Mouse (Mus musculus) neural tube, embryonic 15.5 days (tissue): Measurements from ENCODE around the gene Btbd2. TPM values are rescaled to one million over a fixed set of nuclear protein-coding genes. Genes with fewer than 3 reads are reported as not detected.

Experiments used
- ATAC-seq: fragments of 200-750 bp; cut with Nextera tagmentation; 2 replicates; pipeline ENCODE4 v1.8.0; 2017; ENCODE audit warnings: mild to moderate bottlenecking, moderate TSS enrichment, moderate library complexity; ENCODE audit not compliant: low FRiP score
- H3K27ac ChIP-seq: fragments of 300-500 bp; sonication (generic); replicated peaks from 2 replicates; pipeline ENCODE4 v1.5.1; 2015; ENCODE audit warnings: mild to moderate bottlenecking, inconsistent platforms
- H3K27me3 ChIP-seq: fragments of 300-500 bp; sonication (generic); replicated peaks from 2 replicates; pipeline ENCODE4 v1.6.1; 2015; ENCODE audit warnings: inconsistent platforms
- H3K36me3 ChIP-seq: fragments of 300-500 bp; sonication (generic); 2 replicates; pipeline ENCODE4 v1.6.1; 2015; ENCODE audit warnings: inconsistent platforms
- H3K4me1 ChIP-seq: fragments of 300-500 bp; sonication (generic); 2 replicates; pipeline ENCODE4 v1.6.1; 2015; ENCODE audit warnings: inconsistent platforms
- H3K4me2 ChIP-seq: fragments of 300-500 bp; sonication (generic); 2 replicates; pipeline ENCODE4 v1.6.1; 2015; ENCODE audit warnings: inconsistent platforms, mild to moderate bottlenecking, moderate library complexity
- H3K4me3 ChIP-seq: fragments of 300-500 bp; sonication (generic); replicated peaks from 2 replicates; pipeline ENCODE4 v1.5.1; 2015; ENCODE audit warnings: mild to moderate bottlenecking, inconsistent platforms
- H3K9ac ChIP-seq: fragments of 300-500 bp; sonication (generic); replicated peaks from 2 replicates; pipeline ENCODE4 v1.6.1; 2015; ENCODE audit warnings: mild to moderate bottlenecking, inconsistent platforms
- H3K9me3 ChIP-seq: fragments of 300-500 bp; sonication (generic); replicated peaks from 2 replicates; pipeline ENCODE4 v1.6.1; 2016; ENCODE audit warnings: inconsistent platforms
- WGBS: fragments of 180-500 bp; shearing (Covaris S2); methylation state at CpG from one replicate; pipeline ENCODE4 v1.1.7; 2015; ENCODE audit warnings: mixed read lengths; 5-methylcytosine and 5-hydroxymethylcytosine counted together
- polyA plus RNA-seq: library from polyadenylated mRNA; unstranded; fragments of >200 nt; fragmentation: Nextera tagmentation; extraction: Ambion mirVana; gene quantifications from 2 replicates; pipeline ENCODE4 v1.2.1, GENCODE M21; 2015

Btbd2 gene
- 91.9 and 92.1 TPM in 2 replicates for polyA plus RNA-seq

GRCm38 (mm10) chr10:80656863-80657623, at the start of gene Btbd2:
TSS of gene Btbd2 (minus strand) at chr10:80657071.
- H3K9me3 ChIP-seq: no peaks in the 10 kb centered on the region
- peak within 1 kb of the TSS; percentile 88 for H3K9ac ChIP-seq
- peaks cover 41% of the 10 kb centered on the region for H3K4me1 ChIP-seq
- H3K4me2 ChIP-seq: peak within 1 kb of the TSS; percentile 77
- H3K4me3 ChIP-seq: peak within 1 kb of the TSS; percentile 83
- ATAC-seq: peak; percentile 58
- 19% methylated on average over 15 of the region's 15 CpGs for WGBS
- H3K27ac ChIP-seq: peak within 1 kb of the TSS; percentile 94
- H3K27me3 ChIP-seq: no peaks in the 10 kb centered on the region
- H3K36me3 ChIP-seq: no peaks in the 10 kb centered on the region

GRCm38 (mm10) chr10:80705479-80705878, 48.6 kb upstream of the Btbd2 start:
- H3K9me3 ChIP-seq: no peaks in the 10 kb centered on the region
- no peak overlapping the region for H3K4me3 ChIP-seq
- no peak for ATAC-seq
- WGBS: 81% methylated on average over 3 of the region's 3 CpGs
- H3K27ac ChIP-seq: no peak overlapping the region
- H3K4me2 ChIP-seq: no peak overlapping the region
- H3K36me3 ChIP-seq: peaks cover 52% of the 10 kb centered on the region
- H3K27me3 ChIP-seq: no peaks in the 10 kb centered on the region
- H3K4me1 ChIP-seq: peaks cover 33% of the 10 kb centered on the region
- no peak overlapping the region for H3K9ac ChIP-seq

- Histone ChIP-seq H3K36me3 (peaks cover 47% of the 10 kb centered on the region), H3K27ac (no peak overlapping the region), H3K9me3 (no peaks in the 10 kb centered on the region), H3K4me2 (no peak overlapping the region), H3K9ac (no peak overlapping the region), H3K4me1 (peaks cover 38% of the 10 kb centered on the region), H3K4me3 (no peak overlapping the region), H3K27me3 (no peaks in the 10 kb centered on the region)
- ATAC-seq: no peak
- WGBS: 77% methylated on average over 3 of the region's 3 CpGs
These were observed 48.2 kb upstream of the Btbd2 start for GRCm38 (mm10) chr10:80705033-80705432.

GRCm38 (mm10) chr10:80704418-80704817, 47.5 kb upstream of the Btbd2 start:
- 89% methylated on average over 5 of the region's 5 CpGs for WGBS
- H3K9me3 ChIP-seq: no peaks in the 10 kb centered on the region
- no peak overlapping the region for H3K27ac ChIP-seq
- no peak overlapping the region for H3K9ac ChIP-seq
- H3K4me1 ChIP-seq: peaks cover 42% of the 10 kb centered on the region
- ATAC-seq: no peak
- H3K36me3 ChIP-seq: peaks cover 41% of the 10 kb centered on the region
- peak overlapping the region; percentile 86; the same call in 1 of the 2 replicates for H3K4me2 ChIP-seq
- H3K4me3 ChIP-seq: no peak overlapping the region
- no peaks in the 10 kb centered on the region for H3K27me3 ChIP-seq

GRCm38 (mm10) chr10:80703643-80704042, 46.8 kb upstream of the Btbd2 start:
- peak overlapping the region; percentile 89; the same call in 1 of the 2 replicates for H3K27ac ChIP-seq
- no peaks in the 10 kb centered on the region for H3K9me3 ChIP-seq
- H3K4me1 ChIP-seq: peaks cover 44% of the 10 kb centered on the region
- peak overlapping the region; percentile 86 for H3K4me2 ChIP-seq
- peaks cover 33% of the 10 kb centered on the region for H3K36me3 ChIP-seq
- peak overlapping the region; percentile 67 for H3K4me3 ChIP-seq
- H3K9ac ChIP-seq: peak overlapping the region; percentile 68
- no peaks in the 10 kb centered on the region for H3K27me3 ChIP-seq
- ATAC-seq: no peak
- WGBS: 89% methylated on average over 5 of the region's 5 CpGs

GRCm38 (mm10) chr10:80702536-80703390, 45.9 kb upstream of the Btbd2 start:
- 1% methylated on average over 45 of the region's 47 CpGs for WGBS
- Histone ChIP-seq H3K9me3 (no peaks in the 10 kb centered on the region), H3K27ac (peak overlapping the region; percentile 89), H3K36me3 (peaks cover 25% of the 10 kb centered on the region), H3K4me1 (peaks cover 53% of the 10 kb centered on the region), H3K4me3 (peak overlapping the region; percentile 67), H3K4me2 (peak overlapping the region; percentile 86), H3K27me3 (no peaks in the 10 kb centered on the region), H3K9ac (peak overlapping the region; percentile 68)
- peak; percentile 90 for ATAC-seq

- peak within 1 kb of the TSS; percentile 68 for H3K9ac ChIP-seq
- peaks cover 16% of the 10 kb centered on the region for H3K36me3 ChIP-seq
- peak within 1 kb of the TSS; percentile 67 for H3K4me3 ChIP-seq
- no peaks in the 10 kb centered on the region for H3K27me3 ChIP-seq
- peak within 1 kb of the TSS; percentile 86 for H3K4me2 ChIP-seq
- peak; percentile 94 for ATAC-seq
- no peaks in the 10 kb centered on the region for H3K9me3 ChIP-seq
- peak within 1 kb of the TSS; percentile 89 for H3K27ac ChIP-seq
- peaks cover 53% of the 10 kb centered on the region for H3K4me1 ChIP-seq
- WGBS: under 1% methylated on average over 59 of the region's 59 CpGs
These were observed 45.1 kb upstream of the Btbd2 start, which contains the start of the genes Mob3a and Izumo4 for GRCm38 (mm10) chr10:80701721-80702535. TSS of gene Mob3a (minus strand) at chr10:80701977. TSS of gene Izumo4 (plus strand) at chr10:80702184.

- H3K4me2 ChIP-seq: peak overlapping the region; percentile 86
- 45% methylated on average over 4 of the region's 4 CpGs for WGBS
- H3K9ac ChIP-seq: peak overlapping the region; percentile 67; the same call in 1 of the 2 replicates
- H3K4me3 ChIP-seq: peak overlapping the region; percentile 67
- no peaks in the 10 kb centered on the region for H3K27me3 ChIP-seq
- no peak for ATAC-seq
- H3K36me3 ChIP-seq: peaks cover 9% of the 10 kb centered on the region
- H3K27ac ChIP-seq: no peak overlapping the region
- H3K9me3 ChIP-seq: no peaks in the 10 kb centered on the region
- peaks cover 53% of the 10 kb centered on the region for H3K4me1 ChIP-seq
These were observed 43.9 kb upstream of the Btbd2 start for GRCm38 (mm10) chr10:80700732-80701131.

- Histone ChIP-seq H3K4me2 (peak overlapping the region; percentile 86), H3K4me1 (peaks cover 53% of the 10 kb centered on the region), H3K27ac (no peak overlapping the region), H3K27me3 (no peaks in the 10 kb centered on the region), H3K36me3 (peaks cover 4% of the 10 kb centered on the region), H3K9ac (no peak overlapping the region), H3K4me3 (no peak overlapping the region), H3K9me3 (no peaks in the 10 kb centered on the region)
- no peak for ATAC-seq
- WGBS: 86% methylated on average over 7 of the region's 7 CpGs
These were observed 43.2 kb upstream of the Btbd2 start for GRCm38 (mm10) chr10:80700038-80700504.

- ATAC-seq: no peak
- no peak overlapping the region for H3K9ac ChIP-seq
- H3K4me3 ChIP-seq: no peak overlapping the region
- 94% methylated on average over 9 of the region's 9 CpGs for WGBS
- H3K27me3 ChIP-seq: no peaks in the 10 kb centered on the region
- H3K36me3 ChIP-seq: peaks cover 13% of the 10 kb centered on the region
- no peak overlapping the region for H3K27ac ChIP-seq
- peaks cover 39% of the 10 kb centered on the region for H3K4me1 ChIP-seq
- H3K9me3 ChIP-seq: no peaks in the 10 kb centered on the region
- no peak overlapping the region for H3K4me2 ChIP-seq
These were observed 41.7 kb upstream of the Btbd2 start for GRCm38 (mm10) chr10:80698605-80699004.

GRCm38 (mm10) chr10:80697812-80698211, 40.9 kb upstream of the Btbd2 start:
- Histone ChIP-seq H3K36me3 (peaks cover 13% of the 10 kb centered on the region), H3K27me3 (no peaks in the 10 kb centered on the region), H3K4me3 (no peak overlapping the region), H3K9me3 (no peaks in the 10 kb centered on the region), H3K4me2 (no peak overlapping the region), H3K27ac (no peak overlapping the region), H3K4me1 (peaks cover 34% of the 10 kb centered on the region), H3K9ac (no peak overlapping the region)
- 85% methylated on average over 9 of the region's 9 CpGs for WGBS
- ATAC-seq: no peak
